Comparison of ENCODE assay signal across 10 mouse cellular contexts in genomic region chr10:77164041-77164436, GRCm38 (mm10). TPM values are rescaled to one million over a fixed set of nuclear protein-coding genes. Genes with fewer than 3 reads are reported as not detected.
A peak's percentile ranks its signal among the peaks of the same experiment; 100 is the strongest.
DNase-seq lines count a peak whose midpoint lies in the region; ATAC-seq and TF ChIP-seq lines count a peak whose summit lies in the region.
"Had no signal": no experiment of that assay in that cellular context is flagged by ENCODE, and none has a peak within 500 bp of the region (broad histone marks: within the 10 kb centered on the region; RNA-seq: fewer than 3 reads in every experiment).

No protein-coding gene starts in this region.

- no peak overlapping the region for H3K4me2 ChIP-seq in forebrain, embryonic 15.5 days (replicated peaks)
- H3K4me2 ChIP-seq in kidney, embryonic 14.5 days (replicated peaks; ENCODE audit: low read depth, low read length): peak overlapping the region; percentile 84
- H3K4me2 ChIP-seq in stomach, embryonic 16.5 days (ENCODE audit: low read depth, low read length): no peak overlapping the region
- H3K4me2 ChIP-seq in stomach, postnatal 0 days (replicated peaks; ENCODE audit: low read depth): no peak overlapping the region

- no peaks in the 10 kb centered on the region for H3K9me3 ChIP-seq in forebrain, embryonic 10.5 days
- H3K9me3 ChIP-seq in forebrain, embryonic 15.5 days: no peaks in the 10 kb centered on the region
- H3K9me3 ChIP-seq in kidney, embryonic 14.5 days (ENCODE audit: control insufficient read depth, low read length): no peaks in the 10 kb centered on the region
- no peaks in the 10 kb centered on the region for H3K9me3 ChIP-seq in stomach, embryonic 16.5 days (replicated peaks; ENCODE audit: control insufficient read depth, low read length)
- no peaks in the 10 kb centered on the region for H3K9me3 ChIP-seq in stomach, postnatal 0 days (ENCODE audit: control insufficient read depth, low read length)

- peak overlapping the region; percentile 66 for H3K4me3 ChIP-seq in forebrain, embryonic 10.5 days
- H3K4me3 ChIP-seq in forebrain, embryonic 15.5 days: no peak overlapping the region
- H3K4me3 ChIP-seq in kidney, embryonic 14.5 days (ENCODE audit: low read length): peak overlapping the region; percentile 61
- no peak overlapping the region for H3K4me3 ChIP-seq in stomach, embryonic 16.5 days (replicated peaks; ENCODE audit: low read length)
- no peak overlapping the region for H3K4me3 ChIP-seq in stomach, postnatal 0 days (ENCODE audit: low read depth, low read length)

- DNase-seq in forebrain, embryonic 10.5 days (ENCODE audit: extremely low spot score, low spot score): no peak
- DNase-seq in kidney, postnatal 36 days: no peak
- no peak for DNase-seq in stomach, postnatal 0 days (ENCODE audit: low spot score)
- DNase-seq in cerebellum, postnatal 10 days: no peak
- DNase-seq in frontal cortex, postnatal 14 days (ENCODE audit: low spot score in 2 of 2): no peak
- DNase-seq: adrenal gland, adult 2 months; gastrocnemius, postnatal 14 days had no signal

- TF ChIP-seq CTCF in stomach, postnatal 0 days (IDR thresholded peaks at IDR 0.05; ENCODE audit: low read depth): no peak

- WGBS in forebrain, embryonic 10.5 days: 11% methylated on average over 5 of the region's 5 CpGs
- 19% methylated on average over 5 of the region's 5 CpGs for WGBS in forebrain, embryonic 15.5 days
- WGBS in kidney, embryonic 14.5 days: 31% methylated on average over 5 of the region's 5 CpGs
- 51% methylated on average over 5 of the region's 5 CpGs for WGBS in stomach, embryonic 16.5 days
- 48% methylated on average over 5 of the region's 5 CpGs for WGBS in stomach, postnatal 0 days

- TF ChIP-seq EP300 in stomach, postnatal 0 days (optimal IDR thresholded peaks at IDR 0.05): no peak

- H3K4me1 ChIP-seq in forebrain, embryonic 10.5 days: peaks cover 92% of the 10 kb centered on the region
- H3K4me1 ChIP-seq in forebrain, embryonic 15.5 days: peaks cover 21% of the 10 kb centered on the region
- H3K4me1 ChIP-seq in kidney, embryonic 14.5 days (ENCODE audit: control insufficient read depth, insufficient read depth, low read length): peaks cover 32% of the 10 kb centered on the region
- peaks cover 28% of the 10 kb centered on the region for H3K4me1 ChIP-seq in stomach, embryonic 16.5 days (ENCODE audit: control insufficient read depth, insufficient read depth, low read length)
- H3K4me1 ChIP-seq in stomach, postnatal 0 days (replicated peaks; ENCODE audit: control insufficient read depth, insufficient read depth): 0 out of 2 replicates have a peak, but pooled peaks cover 6% of the 10 kb centered on the region

- ATAC-seq in forebrain, embryonic 15.5 days (replicated peaks): no peak
- ATAC-seq in kidney, embryonic 14.5 days (ENCODE audit: low FRiP score, low TSS enrichment): no peak
- no peak for ATAC-seq in stomach, embryonic 16.5 days (ENCODE audit: insufficient read depth, low FRiP score)
- no peak for ATAC-seq in stomach, postnatal 0 days (ENCODE audit: low FRiP score, low TSS enrichment)

- H3K27ac ChIP-seq in forebrain, embryonic 10.5 days: peak overlapping the region; percentile 92
- no peak overlapping the region for H3K27ac ChIP-seq in forebrain, embryonic 15.5 days (replicated peaks)
- 0 out of 2 replicates have a peak overlapping the region, but pooled peaks have one; percentile 94 for H3K27ac ChIP-seq in kidney, embryonic 14.5 days (ENCODE audit: low read depth, low read length)
- no peak overlapping the region for H3K27ac ChIP-seq in stomach, embryonic 16.5 days (ENCODE audit: low read length)
- H3K27ac ChIP-seq in stomach, postnatal 0 days (replicated peaks): no peak overlapping the region

- peaks cover 25% of the 10 kb centered on the region; the same call in 1 of the 2 replicates for H3K27me3 ChIP-seq in forebrain, embryonic 10.5 days (ENCODE audit: poor library complexity, severe bottlenecking)
- H3K27me3 ChIP-seq in forebrain, embryonic 15.5 days: peaks cover 4% of the 10 kb centered on the region; the same call in 1 of the 2 replicates
- H3K27me3 ChIP-seq in kidney, embryonic 14.5 days (ENCODE audit: control insufficient read depth, insufficient read depth, low read length): no peaks in the 10 kb centered on the region; the same call in 1 of the 2 replicates
- H3K27me3 ChIP-seq in stomach, embryonic 16.5 days (ENCODE audit: control insufficient read depth, insufficient read depth, low read length): peaks cover 14% of the 10 kb centered on the region; the same call in 1 of the 2 replicates
- H3K27me3 ChIP-seq in stomach, postnatal 0 days (ENCODE audit: control insufficient read depth, insufficient read depth, low read length): no peaks in the 10 kb centered on the region

- H3K36me3 ChIP-seq in forebrain, embryonic 10.5 days (replicated peaks): peaks cover 12% of the 10 kb centered on the region; the same call in 1 of the 2 replicates
- H3K36me3 ChIP-seq in forebrain, embryonic 15.5 days: no peaks in the 10 kb centered on the region
- H3K36me3 ChIP-seq in kidney, embryonic 14.5 days (ENCODE audit: control insufficient read depth, insufficient read depth, low read length): no peaks in the 10 kb centered on the region
- H3K36me3 ChIP-seq in stomach, embryonic 16.5 days (ENCODE audit: control insufficient read depth, insufficient read depth, low read length): no peaks in the 10 kb centered on the region
- no peaks in the 10 kb centered on the region for H3K36me3 ChIP-seq in stomach, postnatal 0 days (ENCODE audit: control insufficient read depth, insufficient read depth, low read length)

- H3K9ac ChIP-seq in forebrain, embryonic 15.5 days (replicated peaks): no peak overlapping the region
- peak overlapping the region; percentile 54; the same call in 1 of the 2 replicates for H3K9ac ChIP-seq in kidney, embryonic 14.5 days (ENCODE audit: low read depth, low read length)
- 0 out of 2 replicates have a peak overlapping the region, but pooled peaks have one; percentile 1 for H3K9ac ChIP-seq in stomach, embryonic 16.5 days (ENCODE audit: low read length)
- no peak overlapping the region for H3K9ac ChIP-seq in stomach, postnatal 0 days (ENCODE audit: low read length)

RNA-seq across cellular contexts. Expression of gene Col18a1, which starts 2.3 kb away (rescaled TPM):
- polyA plus RNA-seq in forebrain, embryonic 10.5 days (2016; fragmentation: Nextera tagmentation; extraction: Ambion mirVana): 147 and 152 TPM in 2 replicates
- 23.5 and 23.8 TPM in 2 replicates for polyA plus RNA-seq in forebrain, embryonic 15.5 days (2015; fragmentation: Nextera tagmentation; extraction: Ambion mirVana)
- 78.6 and 140 TPM in 2 replicates for polyA plus RNA-seq in kidney, embryonic 14.5 days (2014; fragmentation: Nextera tagmentation; extraction: Ambion mirVana)
- polyA plus RNA-seq in stomach, embryonic 16.5 days (2015; fragmentation: Nextera tagmentation; extraction: Ambion mirVana): 78.9 and 82.2 TPM in 2 replicates
- polyA plus RNA-seq in stomach, postnatal 0 days (2015; fragmentation: Nextera tagmentation; extraction: Ambion mirVana): 26.3 and 26.6 TPM in 2 replicates

Comparison
In these comparisons a context has a peak if more than half of its experiments do, and no peak if none do; other contexts are left out.
1. H3K27ac ChIP-seq: peak in forebrain, embryonic 10.5 days (single experiment) and kidney, embryonic 14.5 days (single experiment); none in forebrain, embryonic 15.5 days (single experiment), stomach, embryonic 16.5 days (single experiment) and stomach, postnatal 0 days (single experiment).
2. H3K4me3 ChIP-seq: peak in forebrain, embryonic 10.5 days (single experiment) and kidney, embryonic 14.5 days (single experiment); none in forebrain, embryonic 15.5 days (single experiment), stomach, embryonic 16.5 days (single experiment) and stomach, postnatal 0 days (single experiment).
3. H3K9ac ChIP-seq: peak in kidney, embryonic 14.5 days (single experiment) and stomach, embryonic 16.5 days (single experiment); none in forebrain, embryonic 15.5 days (single experiment) and stomach, postnatal 0 days (single experiment).